Mouse (Mus musculus): ENCODE measurements around the gene Bud23.
"Not testable (repeated sequence)": the region's sequence is repeated elsewhere in the genome, so short reads cannot be mapped to it uniquely, and the experiment has no call there.

Bud23 gene

GRCm38 (mm10) chr5:135072061-135072460 is 7.3 kb upstream of the Bud23 start:
- DNase-seq (ENCODE audit: low spot score), result no peak

- no peak for DNase-seq (ENCODE audit: low spot score)
These were observed 5.7 kb upstream of the Bud23 start for GRCm38 (mm10) chr5:135070448-135070847.

- DNase-seq (ENCODE audit: low spot score), result no peak
These were observed 1.2 kb upstream of the Bud23 start for GRCm38 (mm10) chr5:135066008-135066407.

- no peak for DNase-seq (ENCODE audit: low spot score)
These were observed 385 bp downstream of the Bud23 start for GRCm38 (mm10) chr5:135064382-135064766.

GRCm38 (mm10) chr5:135063629-135064381 is 954 bp downstream of the Bud23 start, which contains the start of gene Dnajc30:
Gene Dnajc30, plus strand, starts transcription at chr5:135064202.
- peak; percentile 94 for DNase-seq (ENCODE audit: low spot score)

GRCm38 (mm10) chr5:135053356-135053755 is 11.4 kb downstream of the Bud23 start:
- no peak for DNase-seq (ENCODE audit: low spot score)

GRCm38 (mm10) chr5:135049268-135049667 is 15.5 kb downstream of the Bud23 start:
- not testable (repeated sequence) for DNase-seq (ENCODE audit: low spot score)

GRCm38 (mm10) chr5:135048539-135048938 is 16.2 kb downstream of the Bud23 start:
- no peak for DNase-seq (ENCODE audit: low spot score)

- DNase-seq (ENCODE audit: low spot score), result no peak
These were observed 20.2 kb downstream of the Bud23 start for GRCm38 (mm10) chr5:135044575-135044974.

- no peak for DNase-seq (ENCODE audit: low spot score)
These were observed 22.5 kb downstream of the Bud23 start for GRCm38 (mm10) chr5:135042105-135042788.

- no peak for DNase-seq (ENCODE audit: low spot score)
These were observed 24.0 kb downstream of the Bud23 start for GRCm38 (mm10) chr5:135040777-135041176.

- no peak for DNase-seq (ENCODE audit: low spot score)
These were observed 24.7 kb downstream of the Bud23 start for GRCm38 (mm10) chr5:135040059-135040458.

GRCm38 (mm10) chr5:135039541-135039940 is 25.2 kb downstream of the Bud23 start:
- no peak for DNase-seq (ENCODE audit: low spot score)

GRCm38 (mm10) chr5:135037946-135038345 is 26.8 kb downstream of the Bud23 start:
- no peak for DNase-seq (ENCODE audit: low spot score)

- DNase-seq (ENCODE audit: low spot score), result no peak
These were observed 29.0 kb downstream of the Bud23 start for GRCm38 (mm10) chr5:135035608-135036359.

GRCm38 (mm10) chr5:135034593-135034992 is 30.2 kb downstream of the Bud23 start:
- DNase-seq (ENCODE audit: low spot score), result no peak

- no peak for DNase-seq (ENCODE audit: low spot score)
These were observed 32.2 kb downstream of the Bud23 start for GRCm38 (mm10) chr5:135032581-135032980.

- DNase-seq (ENCODE audit: low spot score), result no peak
These were observed 35.5 kb downstream of the Bud23 start for GRCm38 (mm10) chr5:135029007-135029854.

GRCm38 (mm10) chr5:135025899-135026298 is 38.9 kb downstream of the Bud23 start:
- DNase-seq (ENCODE audit: low spot score), result no peak

GRCm38 (mm10) chr5:135024665-135025224 is 40.0 kb downstream of the Bud23 start:
- no peak for DNase-seq (ENCODE audit: low spot score)
